Mouse (Mus musculus) liver, embryonic 14.5 days (tissue): ENCODE measurements around the gene Scyl1. TPM values are rescaled to one million over a fixed set of nuclear protein-coding genes. Genes with fewer than 3 reads are reported as not detected.

Experiments used
- ATAC-seq: fragments of 200-750 bp; cut with Nextera tagmentation; 2 replicates; pipeline ENCODE4 v1.8.0; 2017; ENCODE audit warnings: moderate number of reproducible peaks, mild to moderate bottlenecking, moderate library complexity; ENCODE audit not compliant: insufficient read depth
- DNase-seq, 3 experiments: peaks; one replicate each; pipeline ENCODE4 v3.0.0-alpha.2; 2012 to 2013; ENCODE audit warnings: low read depth in 3 of 3, low spot score in 3 of 3
- H3K27ac ChIP-seq: fragments of 300-500 bp; sonication (generic); 2 replicates; pipeline ENCODE4 v1.5.1; 2014; ENCODE audit warnings: moderate library complexity, mild to moderate bottlenecking, control low read depth, inconsistent platforms
- H3K27me3 ChIP-seq: fragments of 300-500 bp; sonication (generic); 2 replicates; pipeline ENCODE4 v1.6.1; 2014; ENCODE audit warnings: mild to moderate bottlenecking, low read length, moderate library complexity; ENCODE audit not compliant: control insufficient read depth, insufficient read depth
- H3K36me3 ChIP-seq: fragments of 300-500 bp; sonication (generic); replicated peaks from 2 replicates; pipeline ENCODE4 v1.6.1; 2014; ENCODE audit warnings: low read depth; ENCODE audit not compliant: control insufficient read depth, insufficient read depth
- H3K4me1 ChIP-seq, 2 experiments: fragments of 200-500 bp in 1 of 2; fragments of 300-500 bp in 1 of 2; sonication (generic) in 1 of 2; replicated peaks; 2 replicates each; pipeline ENCODE4 v1.6.1; 2012 to 2014; ENCODE audit warnings: antibody characterized with exemption in 1 of 2, inconsistent platforms in 1 of 2, low read length in 1 of 2; ENCODE audit not compliant: control insufficient read depth in 2 of 2, insufficient read depth in 2 of 2
- H3K4me2 ChIP-seq: fragments of 300-500 bp; sonication (generic); 2 replicates; pipeline ENCODE4 v1.6.1; 2014; ENCODE audit warnings: low read depth, mild to moderate bottlenecking, control low read depth, moderate library complexity
- H3K4me3 ChIP-seq, 2 experiments: fragments of 200-500 bp in 1 of 2; fragments of 300-500 bp in 1 of 2; sonication (generic) in 1 of 2; 2 replicates each; pipeline ENCODE4 v1.5.1; 2012 to 2014; ENCODE audit warnings: low read depth in 2 of 2, low read length in 2 of 2, mild to moderate bottlenecking in 2 of 2, control low read depth in 1 of 2, inconsistent platforms in 1 of 2, moderate library complexity in 1 of 2; ENCODE audit not compliant: insufficient read depth in 1 of 2
- H3K9ac ChIP-seq: fragments of 300-500 bp; sonication (generic); replicated peaks from 2 replicates; pipeline ENCODE4 v1.6.1; 2014; ENCODE audit warnings: mild to moderate bottlenecking, control low read depth, moderate library complexity
- H3K9me3 ChIP-seq: fragments of 300-500 bp; sonication (generic); 2 replicates; pipeline ENCODE4 v1.6.1; 2016; ENCODE audit warnings: low read length, mixed read lengths; ENCODE audit not compliant: control insufficient read depth
- CTCF ChIP-seq: IDR thresholded peaks from 2 replicates; pipeline ENCODE4 v1.5.1; 2016; ENCODE audit warnings: antibody characterized with exemption, low read depth, control low read depth
- EP300 ChIP-seq: IDR thresholded peaks from 2 replicates; pipeline ENCODE4 v1.6.1; 2016; ENCODE audit warnings: antibody characterized with exemption, low read depth
- WGBS: fragments of 180-500 bp; shearing (Covaris S2); extraction: QIAGEN DNeasy Blood & Tissue Kit; methylation state at CpG from one replicate; pipeline ENCODE4 v1.1.7; 2014; ENCODE audit not compliant: insufficient replicate concordance; 5-methylcytosine and 5-hydroxymethylcytosine counted together
- polyA plus RNA-seq, 2 experiments: library from polyadenylated mRNA; depleted of rRNA in 1 of 2; stranded (reverse) in 1 of 2; unstranded in 1 of 2; fragments of >200 nt; fragmentation: Nextera tagmentation in 1 of 2; extraction: Ambion mirVana in 1 of 2; gene quantifications; 2 replicates each; pipeline versions ENCODE4 v1.2.1 to v1.2.3; 2012 to 2014

Gene Scyl1
- polyA plus RNA-seq, 2 experiments, result 15.8 to 27.1 TPM

DNA sequence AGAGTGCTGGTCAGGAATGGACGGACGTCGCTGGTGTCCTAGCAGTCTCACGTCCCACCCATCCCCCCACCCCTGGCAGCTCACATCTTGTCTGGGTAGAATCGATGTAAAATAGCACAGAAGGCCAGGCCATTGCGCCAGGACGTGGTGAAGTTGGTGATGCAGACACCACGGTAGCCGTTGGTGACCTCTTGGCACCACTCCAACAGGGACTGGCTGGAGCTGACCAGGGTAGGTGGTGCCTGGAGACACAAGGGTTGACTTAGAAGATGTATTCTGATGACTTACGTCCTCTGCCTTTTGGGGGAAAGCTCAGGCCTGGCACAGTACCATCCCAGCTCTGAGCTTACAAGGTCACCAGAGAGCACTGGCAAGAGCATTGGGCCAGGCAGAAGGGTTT lies 54.3 kb downstream of the Scyl1 start:
- H3K27me3 ChIP-seq, result no peaks in the 10 kb centered on the region
- DNase-seq (no peak), ATAC-seq (no peak)
- no peak overlapping the region for H3K27ac ChIP-seq
- H3K4me1 ChIP-seq, result peaks cover 16 to 25% of the 10 kb centered on the region in 2 experiments
- peaks cover 99% of the 10 kb centered on the region for H3K36me3 ChIP-seq
- WGBS, result 83% methylated on average over 10 of the region's 10 CpGs
- TF ChIP-seq EP300, result no peak
- no peak for TF ChIP-seq CTCF
- H3K9me3 ChIP-seq, result no peaks in the 10 kb centered on the region
- H3K4me2 ChIP-seq, result no peak overlapping the region
- H3K9ac ChIP-seq, result no peak overlapping the region
- H3K4me3 ChIP-seq, result no peak overlapping the region

DNA sequence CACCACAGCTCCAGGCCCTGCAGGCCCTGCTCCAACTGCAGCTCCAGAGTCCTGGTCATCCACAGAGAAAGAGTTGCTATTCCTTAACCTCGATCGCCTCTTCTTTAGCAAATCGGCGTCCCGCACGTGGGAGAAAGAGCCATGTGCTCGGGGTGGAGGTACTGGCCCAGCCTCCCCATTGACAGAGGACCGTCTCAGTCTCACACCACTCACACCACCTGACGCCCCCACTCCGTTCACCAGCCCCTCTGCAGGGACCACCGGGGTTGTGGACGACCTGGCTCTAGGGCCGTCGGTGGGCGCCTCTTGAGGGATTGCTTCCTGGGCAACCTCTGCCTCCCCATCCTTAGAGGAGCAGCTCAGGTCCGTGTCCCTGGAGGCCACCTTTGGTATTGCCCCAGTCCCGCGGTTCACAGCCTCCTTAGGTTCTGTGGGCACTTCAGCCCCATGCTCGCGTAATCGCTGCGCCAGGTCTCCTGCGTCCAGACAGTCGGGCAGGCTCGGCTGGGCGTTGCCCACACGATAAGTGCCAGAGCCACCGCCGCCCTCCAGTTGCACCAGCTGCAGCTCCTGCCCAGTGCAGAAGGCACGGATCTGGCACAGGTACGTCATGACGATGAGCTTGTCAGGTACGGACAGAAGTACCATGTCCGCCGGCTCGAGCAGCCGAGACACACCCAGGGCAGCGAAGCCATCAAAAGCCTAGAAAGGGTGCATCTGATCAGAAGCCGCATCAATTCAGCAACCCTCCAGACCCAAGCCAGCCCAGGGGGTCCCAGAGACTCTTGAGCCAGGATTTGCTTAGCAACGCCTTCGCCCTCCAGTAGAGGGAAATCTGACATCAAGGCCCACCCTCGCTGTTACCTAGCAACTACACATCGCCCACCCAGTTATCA lies 55.2 kb downstream of the Scyl1 start:
- WGBS, result 74% methylated on average over 43 of the region's 43 CpGs
- TF ChIP-seq CTCF (peak; percentile 68), EP300 (no peak)
- Histone ChIP-seq H3K4me3 (no peak overlapping the region), H3K9ac (no peak overlapping the region), H3K4me2 (peak overlapping the region; percentile 3; the same call in 1 of the 2 replicates), H3K27me3 (no peaks in the 10 kb centered on the region), H3K4me1 (peaks cover 16 to 22% of the 10 kb centered on the region in 2 experiments), H3K27ac (no peak overlapping the region), H3K9me3 (no peaks in the 10 kb centered on the region), H3K36me3 (peaks cover 98% of the 10 kb centered on the region)
- DNase-seq, result peak in 1 of 3 experiments; percentile 49
- ATAC-seq, result peak; percentile 27

DNA sequence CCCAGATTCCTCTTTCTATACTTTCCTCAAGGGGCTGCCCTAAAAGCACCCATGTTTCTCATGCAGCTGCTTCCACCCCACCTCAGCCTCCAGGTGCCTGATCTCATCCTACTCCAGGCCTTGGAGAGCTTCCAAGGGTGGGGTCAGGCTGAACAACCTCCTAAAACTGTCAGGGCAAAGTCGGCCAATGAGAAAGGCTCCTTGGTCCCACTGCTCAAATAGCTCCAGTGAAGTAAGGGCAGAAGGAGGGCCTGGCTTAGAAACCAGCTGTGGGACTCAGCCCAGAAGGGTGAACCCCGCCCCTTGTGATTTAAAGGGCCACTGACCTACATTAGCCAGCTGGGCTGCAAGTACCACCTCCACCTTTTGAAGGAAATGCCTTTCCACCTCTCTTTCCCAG lies 57.5 kb downstream of the Scyl1 start:
- H3K4me3 ChIP-seq, result peak overlapping the region in 1 of 2 experiments; percentile 3; a peak in 2 of 4 replicates

DNA sequence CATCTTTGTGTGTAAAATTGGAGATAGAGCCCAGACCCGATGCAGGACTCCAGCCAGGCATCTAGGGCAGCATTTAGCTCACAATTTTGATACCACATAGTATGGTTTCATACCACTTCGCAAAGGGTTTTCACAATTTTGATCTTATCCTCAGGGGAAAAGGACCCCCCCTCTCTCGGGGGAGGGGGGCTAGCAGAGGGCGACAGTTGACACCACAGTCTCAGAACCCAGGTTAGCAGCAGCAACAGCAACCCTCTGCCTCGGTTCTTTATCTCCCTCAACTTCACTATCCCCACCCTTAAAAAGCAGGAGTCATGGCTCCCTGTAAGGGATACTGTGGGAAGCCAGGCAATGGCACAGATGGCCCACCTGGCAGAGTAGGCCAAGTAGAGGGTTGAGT lies 58.0 kb downstream of the Scyl1 start:
- WGBS, result 63% methylated on average over 5 of the region's 5 CpGs
- Histone ChIP-seq H3K4me3 (peak overlapping the region in 1 of 2 experiments; percentile 3; a peak in 2 of 4 replicates), H3K27me3 (no peaks in the 10 kb centered on the region), H3K9me3 (no peaks in the 10 kb centered on the region), H3K36me3 (peaks cover 98% of the 10 kb centered on the region), H3K4me1 (peaks cover 16 to 20% of the 10 kb centered on the region in 2 experiments), H3K27ac (no peak overlapping the region), H3K9ac (no peak overlapping the region), H3K4me2 (peak overlapping the region; percentile 36)
- TF ChIP-seq CTCF, result no peak
- no peak for ATAC-seq
- no peak for DNase-seq

More for the DNA sequence above, 57.5 kb downstream of the Scyl1 start:
- Histone ChIP-seq H3K27ac (no peak overlapping the region; the same call in 1 of the 2 replicates), H3K4me2 (peak overlapping the region; percentile 36), H3K36me3 (peaks cover 98% of the 10 kb centered on the region), H3K4me1 (peaks cover 16 to 20% of the 10 kb centered on the region in 2 experiments), H3K27me3 (no peaks in the 10 kb centered on the region), H3K9me3 (no peaks in the 10 kb centered on the region), H3K9ac (peak overlapping the region; percentile 2; the same call in 1 of the 2 replicates)
- 20% methylated on average over 2 of the region's 2 CpGs for WGBS
- ATAC-seq (peak; percentile 40), DNase-seq (no peak)
- no peak for TF ChIP-seq CTCF
- no peak for TF ChIP-seq EP300

DNA sequence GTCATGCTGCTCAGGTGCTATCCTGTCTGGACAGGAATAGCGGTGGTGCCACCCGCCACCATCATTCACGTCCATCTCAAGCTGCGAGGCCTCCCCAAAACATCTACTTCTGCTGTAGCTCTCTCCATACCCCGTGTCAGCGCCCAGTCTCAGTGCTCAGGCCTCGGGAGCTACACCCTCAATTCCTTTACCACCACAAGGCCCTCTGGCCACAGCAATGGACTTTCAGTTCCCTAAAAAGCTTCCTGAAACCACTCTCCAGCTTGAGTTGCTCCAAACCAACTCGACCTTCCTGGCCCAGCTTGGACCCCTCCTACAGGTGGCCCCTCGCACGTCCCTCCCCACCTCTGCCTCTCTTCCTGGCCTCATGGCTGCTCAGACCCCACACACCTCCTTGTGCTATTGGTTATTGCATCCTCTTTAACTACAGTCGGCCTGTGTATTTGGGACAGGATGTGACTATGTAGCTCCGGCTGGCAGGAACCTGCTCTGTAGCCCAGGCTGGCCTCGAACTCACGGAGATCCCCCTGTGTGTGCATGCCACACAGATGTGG lies 59.2 kb downstream of the Scyl1 start:
- peaks cover 98% of the 10 kb centered on the region for H3K36me3 ChIP-seq
- ATAC-seq, result no peak

More for the DNA sequence above, 59.2 kb downstream of the Scyl1 start:
- no peak for DNase-seq
- TF ChIP-seq CTCF (no peak), EP300 (no peak)
- no peaks in the 10 kb centered on the region for H3K27me3 ChIP-seq
- H3K9me3 ChIP-seq, result no peaks in the 10 kb centered on the region
- 74% methylated on average over 14 of the region's 14 CpGs for WGBS
- no peak overlapping the region for H3K4me2 ChIP-seq
- H3K4me3 ChIP-seq, result no peak overlapping the region
- no peak overlapping the region for H3K27ac ChIP-seq
- H3K9ac ChIP-seq, result no peak overlapping the region
- peaks cover 16 to 17% of the 10 kb centered on the region in 2 experiments for H3K4me1 ChIP-seq
